Mouse (Mus musculus): Measurements from ENCODE around the gene Spon1. TPM values are rescaled to one million over a fixed set of nuclear protein-coding genes. Genes with fewer than 3 reads are reported as not detected.

Gene Spon1
- polyA plus RNA-seq, 1 experiment from 2014 or later: 13.9 TPM

DNA sequence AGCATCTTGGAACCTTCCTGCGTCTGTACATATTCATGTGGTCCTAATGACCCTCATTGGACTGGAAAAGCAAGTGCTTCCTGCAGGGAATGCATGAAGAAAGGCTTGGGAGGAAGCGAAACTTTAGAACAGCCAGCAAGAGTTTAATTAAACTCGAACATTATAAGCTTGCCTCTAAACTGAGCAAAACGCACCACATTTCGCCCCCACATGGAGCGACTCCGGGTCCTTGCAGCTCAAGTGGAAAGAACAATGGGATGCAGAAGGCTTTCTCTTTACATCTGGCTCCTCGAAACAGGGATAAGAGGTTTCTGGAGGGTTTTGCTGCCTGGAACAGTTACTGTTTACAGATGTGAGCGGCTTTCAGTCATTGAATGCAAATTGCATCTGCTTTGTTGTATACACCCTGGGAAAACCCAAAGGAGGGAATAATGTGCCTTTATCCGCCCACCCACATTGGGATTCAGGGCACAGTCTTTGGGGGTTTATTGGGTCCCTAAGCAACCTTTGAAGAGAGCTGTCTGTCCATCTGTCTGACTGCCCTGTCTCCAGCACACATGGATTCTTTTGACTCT is 136.2 kb downstream of the Spon1 start:
- H3K4me3 ChIP-seq (ENCODE audit: low read length): no peak overlapping the region
- no peak overlapping the region for H3K4me2 ChIP-seq (ENCODE audit: low read depth, low read length)
- H3K36me3 ChIP-seq (ENCODE audit: control insufficient read depth, insufficient read depth, low read length): no peaks in the 10 kb centered on the region
- H3K27me3 ChIP-seq (ENCODE audit: control insufficient read depth, insufficient read depth, low read depth, low read length): no peaks in the 10 kb centered on the region
- H3K4me1 ChIP-seq (replicated peaks; ENCODE audit: control insufficient read depth, insufficient read depth, low read length): no peaks in the 10 kb centered on the region
- ATAC-seq (ENCODE audit: low read depth): no peak
- H3K9ac ChIP-seq (ENCODE audit: low read length): no peak overlapping the region
- 69% methylated on average over 10 of the region's 10 CpGs for WGBS
- H3K27ac ChIP-seq (ENCODE audit: low read length): no peak overlapping the region
- no peaks in the 10 kb centered on the region for H3K9me3 ChIP-seq (ENCODE audit: control insufficient read depth, low read length)

DNA sequence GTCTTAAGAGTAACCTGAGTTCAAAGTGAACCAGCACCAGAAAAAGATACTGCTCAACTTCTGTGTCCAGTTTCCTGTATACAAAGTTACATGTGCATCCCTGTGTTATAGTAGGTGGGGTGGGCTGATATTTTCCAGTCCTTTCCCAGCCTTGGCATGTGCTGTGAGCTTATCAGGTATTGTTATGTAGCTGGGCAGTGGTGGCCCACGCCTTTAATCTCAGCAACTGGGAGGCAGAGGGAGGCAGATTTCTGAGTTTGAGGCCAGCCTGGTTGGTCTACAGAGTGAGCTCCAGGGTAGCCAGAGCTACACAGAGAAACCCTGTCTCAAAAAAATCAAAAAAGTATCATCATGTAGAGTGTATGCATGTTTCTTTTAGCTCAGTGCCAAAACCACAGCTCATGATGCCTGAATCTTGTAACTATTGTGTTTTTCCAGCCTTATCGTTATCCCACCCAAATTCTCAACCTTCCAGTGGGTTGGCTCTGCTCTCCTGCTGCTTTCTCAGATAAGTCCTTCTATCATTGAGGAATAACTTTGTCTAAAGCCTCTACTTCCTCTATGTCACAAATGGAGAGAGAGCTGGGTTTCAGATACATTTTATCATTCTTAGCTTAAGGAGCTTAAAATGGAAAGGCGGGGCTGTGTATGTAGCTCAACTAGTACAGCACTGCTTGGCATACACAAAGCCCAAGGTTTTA is 137.5 kb downstream of the Spon1 start:
- ATAC-seq (ENCODE audit: low read depth): no peak
- Histone ChIP-seq H3K36me3 (ENCODE audit: control insufficient read depth, insufficient read depth, low read length) (no peaks in the 10 kb centered on the region), H3K27ac (ENCODE audit: low read length) (no peak overlapping the region), H3K4me2 (ENCODE audit: low read depth, low read length) (no peak overlapping the region), H3K9me3 (ENCODE audit: control insufficient read depth, low read length) (no peaks in the 10 kb centered on the region), H3K4me3 (ENCODE audit: low read length) (no peak overlapping the region), H3K27me3 (ENCODE audit: control insufficient read depth, insufficient read depth, low read depth, low read length) (no peaks in the 10 kb centered on the region), H3K9ac (ENCODE audit: low read length) (no peak overlapping the region), H3K4me1 (replicated peaks; ENCODE audit: control insufficient read depth, insufficient read depth, low read length) (no peaks in the 10 kb centered on the region)
- WGBS: 88% methylated on average over 3 of the region's 3 CpGs

DNA sequence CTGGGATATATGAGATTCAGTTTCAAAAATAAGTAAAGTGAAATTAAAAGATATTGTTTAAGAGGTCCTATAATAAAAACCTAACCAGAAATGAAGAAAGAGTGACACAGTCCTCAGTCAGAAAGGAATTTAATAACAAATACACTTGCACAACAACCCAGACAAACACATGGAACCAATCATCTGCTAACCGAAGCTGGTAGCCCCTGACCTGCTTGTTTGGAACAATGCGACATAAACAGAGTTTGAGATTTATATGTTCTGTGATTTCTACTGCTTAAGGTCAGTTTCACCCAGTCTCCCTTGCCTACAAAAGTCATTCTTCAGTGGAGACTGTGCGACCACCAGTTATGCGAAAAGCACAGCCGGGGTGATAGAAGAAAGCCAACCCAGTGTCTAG is 138.1 kb downstream of the Spon1 start:
- 79% methylated on average over 5 of the region's 5 CpGs for WGBS
- no peaks in the 10 kb centered on the region for H3K9me3 ChIP-seq (ENCODE audit: control insufficient read depth, low read length)
- no peak for ATAC-seq (ENCODE audit: low read depth)
- H3K4me1 ChIP-seq (replicated peaks; ENCODE audit: control insufficient read depth, insufficient read depth, low read length): no peaks in the 10 kb centered on the region
- no peak overlapping the region for H3K4me2 ChIP-seq (ENCODE audit: low read depth, low read length)
- H3K27ac ChIP-seq (ENCODE audit: low read length): no peak overlapping the region
- H3K27me3 ChIP-seq (ENCODE audit: control insufficient read depth, insufficient read depth, low read depth, low read length): no peaks in the 10 kb centered on the region
- no peak overlapping the region for H3K4me3 ChIP-seq (ENCODE audit: low read length)
- H3K9ac ChIP-seq (ENCODE audit: low read length): no peak overlapping the region
- H3K36me3 ChIP-seq (ENCODE audit: control insufficient read depth, insufficient read depth, low read length): no peaks in the 10 kb centered on the region

DNA sequence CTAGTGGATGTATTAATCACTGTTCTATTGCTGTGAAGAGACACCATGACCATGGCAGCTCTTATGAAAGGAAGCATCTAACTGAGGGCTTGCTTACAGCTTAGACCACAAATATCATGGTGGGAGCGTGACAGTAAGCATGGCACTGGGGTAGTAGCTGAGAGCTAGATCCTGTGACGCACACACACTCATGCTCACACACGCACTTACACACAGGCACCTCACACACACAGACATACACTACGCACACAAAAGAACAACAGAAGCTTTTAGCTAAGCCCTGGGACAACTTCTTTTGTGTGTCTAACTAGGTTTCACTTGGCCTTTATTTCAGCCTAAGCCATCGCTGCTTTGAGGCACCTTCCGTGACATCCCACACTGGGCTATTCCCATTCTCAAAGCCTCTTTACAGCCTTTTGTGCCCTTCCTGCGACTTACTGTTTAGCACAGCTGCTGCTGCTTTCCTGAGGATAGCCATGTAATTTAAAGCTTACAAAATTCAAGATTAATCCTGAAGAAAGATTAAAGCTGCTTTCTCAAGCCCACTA is 138.6 kb downstream of the Spon1 start:
- Histone ChIP-seq H3K36me3 (ENCODE audit: control insufficient read depth, insufficient read depth, low read length) (no peaks in the 10 kb centered on the region), H3K27me3 (ENCODE audit: control insufficient read depth, insufficient read depth, low read depth, low read length) (no peaks in the 10 kb centered on the region), H3K4me3 (ENCODE audit: low read length) (no peak overlapping the region), H3K9me3 (ENCODE audit: control insufficient read depth, low read length) (no peaks in the 10 kb centered on the region), H3K27ac (ENCODE audit: low read length) (no peak overlapping the region), H3K4me1 (replicated peaks; ENCODE audit: control insufficient read depth, insufficient read depth, low read length) (no peaks in the 10 kb centered on the region; the same call in 1 of the 2 replicates), H3K9ac (ENCODE audit: low read length) (no peak overlapping the region), H3K4me2 (ENCODE audit: low read depth, low read length) (no peak overlapping the region)
- ATAC-seq (ENCODE audit: low read depth): no peak
- WGBS: 88% methylated on average over 7 of the region's 7 CpGs

DNA sequence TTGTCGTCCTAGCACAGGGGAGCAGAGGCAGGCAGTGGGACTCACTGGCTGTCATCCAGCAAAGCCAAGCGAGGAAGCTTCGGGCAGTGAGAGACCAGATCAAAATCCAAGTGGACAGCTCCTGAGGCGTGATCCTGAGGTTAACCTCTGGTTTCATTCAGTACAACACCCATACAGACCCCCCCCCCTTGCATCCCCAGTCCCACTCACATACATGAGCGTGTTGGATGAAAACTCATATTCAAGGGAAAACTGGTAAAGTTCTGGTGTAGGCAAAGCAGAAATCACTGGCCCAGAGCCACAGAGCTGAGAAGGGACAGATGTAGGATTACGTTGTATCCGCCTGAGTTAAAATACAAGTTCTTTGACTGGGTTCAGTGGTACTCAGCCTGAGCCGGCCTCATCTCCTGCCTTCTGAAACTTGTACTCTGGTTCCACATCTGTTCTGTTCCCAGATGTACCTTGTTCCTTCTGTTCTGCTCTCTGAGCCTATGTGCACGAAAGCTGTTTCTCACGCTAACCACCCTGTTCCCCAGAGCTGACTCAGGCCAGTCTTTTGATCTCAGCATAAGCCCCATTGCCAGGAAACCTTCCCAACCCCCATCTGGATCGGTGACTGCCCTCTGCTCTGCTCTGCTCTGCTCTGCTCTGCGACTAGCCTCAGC is 143.5 kb downstream of the Spon1 start:
- H3K9ac ChIP-seq (ENCODE audit: low read length): no peak overlapping the region
- 21% methylated on average over 12 of the region's 12 CpGs for WGBS
- H3K36me3 ChIP-seq (ENCODE audit: control insufficient read depth, insufficient read depth, low read length): no peaks in the 10 kb centered on the region
- peak; percentile 41 for ATAC-seq (ENCODE audit: low read depth)
- no peaks in the 10 kb centered on the region for H3K27me3 ChIP-seq (ENCODE audit: control insufficient read depth, insufficient read depth, low read depth, low read length)
- no peaks in the 10 kb centered on the region for H3K9me3 ChIP-seq (ENCODE audit: control insufficient read depth, low read length)
- H3K4me3 ChIP-seq (ENCODE audit: low read length): no peak overlapping the region
- no peaks in the 10 kb centered on the region; the same call in 1 of the 2 replicates for H3K4me1 ChIP-seq (replicated peaks; ENCODE audit: control insufficient read depth, insufficient read depth, low read length)
- H3K4me2 ChIP-seq (ENCODE audit: low read depth, low read length): no peak overlapping the region
- H3K27ac ChIP-seq (ENCODE audit: low read length): no peak overlapping the region

DNA sequence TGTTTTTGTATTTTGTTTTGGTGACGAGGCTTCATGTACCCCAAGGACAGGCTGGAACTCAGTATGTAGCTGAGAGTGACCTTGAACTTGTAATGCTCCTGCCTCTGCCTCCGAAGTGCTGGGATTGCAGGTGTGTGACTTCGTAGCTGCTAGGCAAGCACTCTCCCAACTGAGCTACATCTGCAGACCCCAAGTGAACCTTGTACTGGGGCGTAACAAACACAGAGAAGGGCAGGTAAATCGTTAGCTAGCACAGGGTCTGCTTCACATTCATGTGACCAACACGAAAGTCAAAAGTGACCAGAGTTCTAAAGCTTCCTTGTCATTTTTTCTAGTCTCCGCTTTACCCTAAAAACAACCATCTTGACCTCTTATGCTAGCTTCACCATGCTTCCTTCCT is 145.1 kb downstream of the Spon1 start:
- H3K27ac ChIP-seq (ENCODE audit: low read length): no peak overlapping the region
- no peak overlapping the region for H3K4me2 ChIP-seq (ENCODE audit: low read depth, low read length)
- no peak overlapping the region for H3K9ac ChIP-seq (ENCODE audit: low read length)
- H3K4me3 ChIP-seq (ENCODE audit: low read length): no peak overlapping the region
- WGBS: 77% methylated on average over 7 of the region's 7 CpGs
- H3K4me1 ChIP-seq (replicated peaks; ENCODE audit: control insufficient read depth, insufficient read depth, low read length): no peaks in the 10 kb centered on the region; the same call in 1 of the 2 replicates
- H3K36me3 ChIP-seq (ENCODE audit: control insufficient read depth, insufficient read depth, low read length): no peaks in the 10 kb centered on the region
- H3K27me3 ChIP-seq (ENCODE audit: control insufficient read depth, insufficient read depth, low read depth, low read length): no peaks in the 10 kb centered on the region
- H3K9me3 ChIP-seq (ENCODE audit: control insufficient read depth, low read length): no peaks in the 10 kb centered on the region
- no peak for ATAC-seq (ENCODE audit: low read depth)

DNA sequence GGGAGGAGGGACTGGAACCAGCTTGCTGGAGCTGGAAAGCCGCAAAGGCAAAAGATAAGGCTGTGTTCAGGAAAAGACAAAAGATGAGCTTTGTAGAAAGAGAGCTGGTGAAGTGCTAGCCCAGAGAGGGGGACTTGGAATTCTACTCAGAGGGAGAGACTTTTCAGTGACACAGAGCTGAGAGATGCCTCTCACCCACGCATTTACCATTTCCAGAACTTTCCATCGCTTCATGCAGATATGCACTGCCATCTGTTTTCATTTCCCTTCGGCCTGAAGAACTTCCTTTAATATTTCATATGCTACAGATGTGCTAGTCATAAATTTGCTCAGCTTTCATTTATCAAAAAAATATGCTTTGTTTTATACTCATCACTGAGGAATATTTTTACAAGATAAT is 150.1 kb downstream of the Spon1 start:
- H3K4me1 ChIP-seq (replicated peaks; ENCODE audit: control insufficient read depth, insufficient read depth, low read length): no peaks in the 10 kb centered on the region

DNA sequence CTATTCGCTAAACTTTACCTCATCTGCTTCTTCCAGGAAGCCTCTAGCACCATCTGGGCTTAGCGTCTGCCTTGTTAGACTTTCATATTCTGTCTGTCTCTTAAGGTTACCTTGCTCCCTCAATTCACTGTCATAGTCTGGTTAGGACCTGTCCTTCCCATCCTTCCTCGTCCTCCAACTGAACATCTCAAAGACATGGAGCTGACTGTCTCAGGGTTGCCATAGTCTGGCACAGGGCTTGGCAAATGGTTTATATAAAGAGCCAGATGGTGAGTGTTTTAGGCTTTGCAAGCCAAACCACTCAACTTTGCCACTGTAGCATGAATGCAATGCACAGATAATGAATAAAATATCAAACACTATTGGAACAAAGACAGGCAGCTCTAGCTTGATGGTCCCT is 153.1 kb downstream of the Spon1 start:
- no peak overlapping the region for H3K4me2 ChIP-seq (ENCODE audit: low read depth, low read length)
- no peaks in the 10 kb centered on the region for H3K36me3 ChIP-seq (ENCODE audit: control insufficient read depth, insufficient read depth, low read length)
- no peak overlapping the region for H3K4me3 ChIP-seq (ENCODE audit: low read length)
- no peak overlapping the region for H3K27ac ChIP-seq (ENCODE audit: low read length)
- no peak for ATAC-seq (ENCODE audit: low read depth)
- H3K9me3 ChIP-seq (ENCODE audit: control insufficient read depth, low read length): no peaks in the 10 kb centered on the region
- no peaks in the 10 kb centered on the region for H3K4me1 ChIP-seq (replicated peaks; ENCODE audit: control insufficient read depth, insufficient read depth, low read length)
- 82% methylated on average over 3 of the region's 3 CpGs for WGBS
- H3K9ac ChIP-seq (ENCODE audit: low read length): no peak overlapping the region
- H3K27me3 ChIP-seq (ENCODE audit: control insufficient read depth, insufficient read depth, low read depth, low read length): no peaks in the 10 kb centered on the region

More for the DNA sequence above, 150.1 kb downstream of the Spon1 start:
- H3K4me3 ChIP-seq (ENCODE audit: low read length): no peak overlapping the region
- WGBS: 65% methylated on average over 4 of the region's 4 CpGs
- H3K9me3 ChIP-seq (ENCODE audit: control insufficient read depth, low read length): no peaks in the 10 kb centered on the region
- H3K36me3 ChIP-seq (ENCODE audit: control insufficient read depth, insufficient read depth, low read length): no peaks in the 10 kb centered on the region
- H3K9ac ChIP-seq (ENCODE audit: low read length): no peak overlapping the region
- H3K27me3 ChIP-seq (ENCODE audit: control insufficient read depth, insufficient read depth, low read depth, low read length): no peaks in the 10 kb centered on the region
- no peak overlapping the region for H3K27ac ChIP-seq (ENCODE audit: low read length)
- no peak for ATAC-seq (ENCODE audit: low read depth)
- no peak overlapping the region for H3K4me2 ChIP-seq (ENCODE audit: low read depth, low read length)

DNA sequence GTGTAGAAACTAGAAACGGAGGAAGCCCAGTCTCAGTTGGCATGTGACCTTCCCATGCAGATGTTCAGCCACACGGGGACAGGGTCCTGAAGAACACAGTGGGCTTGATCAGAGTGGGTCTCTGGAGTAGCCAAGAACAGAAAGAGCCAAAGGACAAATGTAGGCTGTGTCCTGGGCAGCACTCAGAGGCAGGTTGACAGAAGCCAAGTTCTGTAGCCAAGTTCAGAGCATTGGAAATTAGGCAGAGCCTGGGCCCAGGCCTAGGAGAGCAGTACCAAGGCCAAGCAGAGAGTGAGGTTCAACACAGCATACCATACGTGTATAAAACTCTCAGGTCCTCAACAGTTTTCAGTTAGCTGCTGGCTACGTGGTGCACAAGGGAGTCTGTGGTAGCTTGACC is 153.7 kb downstream of the Spon1 start:
- Histone ChIP-seq H3K36me3 (ENCODE audit: control insufficient read depth, insufficient read depth, low read length) (no peaks in the 10 kb centered on the region), H3K4me3 (ENCODE audit: low read length) (no peak overlapping the region), H3K4me1 (replicated peaks; ENCODE audit: control insufficient read depth, insufficient read depth, low read length) (no peaks in the 10 kb centered on the region), H3K9ac (ENCODE audit: low read length) (no peak overlapping the region), H3K4me2 (ENCODE audit: low read depth, low read length) (no peak overlapping the region), H3K27ac (ENCODE audit: low read length) (no peak overlapping the region), H3K9me3 (ENCODE audit: control insufficient read depth, low read length) (no peaks in the 10 kb centered on the region), H3K27me3 (ENCODE audit: control insufficient read depth, insufficient read depth, low read depth, low read length) (no peaks in the 10 kb centered on the region)
- no peak for ATAC-seq (ENCODE audit: low read depth)
- 68% methylated on average over 4 of the region's 4 CpGs for WGBS
